Mouse (Mus musculus) gastrocnemius, adult 18-20 months (tissue): Measurements from ENCODE around the gene Kcna2. TPM values are rescaled to one million over a fixed set of nuclear protein-coding genes. Genes with fewer than 3 reads are reported as not detected.

Source experiments
- DNase-seq: peaks from one replicate; pipeline ENCODE4 v3.0.0; 2021; ENCODE audit warnings: low spot score
- long read RNA-seq, 2 experiments: library from polyadenylated mRNA; stranded (forward); transcript quantifications; one replicate each; pipeline ENCODE4 v2.0.0; 2021
- total RNA-seq, 2 experiments: library from RNA; stranded (reverse); gene quantifications; 2 replicates each; pipeline ENCODE4 v1.2.3; 2021

Kcna2 gene
- 1 to 10 TPM; 1.6 to 1.7 TPM for total RNA-seq
- long read RNA-seq, experiment 1: 0 reads
- long read RNA-seq, experiment 2, partial matches to known transcripts: 0 of 2 reads
- long read RNA-seq, experiment 2, other reads (novel, unspliced or antisense): 2 of 2 reads

- no peak for DNase-seq
Measured at GRCm38 (mm10) chr3:107100811-107101455, at the start of gene Kcna2. Gene Kcna2, plus strand, starts transcription at chr3:107101146.

- DNase-seq: no peak
Measured at GRCm38 (mm10) chr3:107061468-107061867, 39.5 kb upstream of the Kcna2 start.

DNA sequence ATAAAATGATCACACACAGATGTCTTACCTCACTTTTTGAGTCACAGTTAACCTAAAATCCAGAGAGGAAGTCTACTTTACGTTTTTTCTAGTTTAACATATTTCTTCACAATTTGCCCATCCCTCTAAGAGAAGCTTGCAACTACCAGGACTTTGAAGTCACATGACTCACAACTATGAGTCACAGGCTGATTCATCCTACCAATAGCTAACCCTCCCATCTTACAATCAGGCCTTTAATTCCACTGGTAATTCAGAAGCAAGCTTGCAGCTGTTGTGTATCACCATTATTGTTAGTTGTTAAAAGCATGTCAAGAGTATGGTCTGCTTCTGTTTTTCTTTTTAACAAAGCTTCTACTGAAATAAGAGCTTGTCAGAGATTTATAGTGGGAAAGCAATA is 38.2 kb upstream of the Kcna2 start:
- DNase-seq: no peak

DNA sequence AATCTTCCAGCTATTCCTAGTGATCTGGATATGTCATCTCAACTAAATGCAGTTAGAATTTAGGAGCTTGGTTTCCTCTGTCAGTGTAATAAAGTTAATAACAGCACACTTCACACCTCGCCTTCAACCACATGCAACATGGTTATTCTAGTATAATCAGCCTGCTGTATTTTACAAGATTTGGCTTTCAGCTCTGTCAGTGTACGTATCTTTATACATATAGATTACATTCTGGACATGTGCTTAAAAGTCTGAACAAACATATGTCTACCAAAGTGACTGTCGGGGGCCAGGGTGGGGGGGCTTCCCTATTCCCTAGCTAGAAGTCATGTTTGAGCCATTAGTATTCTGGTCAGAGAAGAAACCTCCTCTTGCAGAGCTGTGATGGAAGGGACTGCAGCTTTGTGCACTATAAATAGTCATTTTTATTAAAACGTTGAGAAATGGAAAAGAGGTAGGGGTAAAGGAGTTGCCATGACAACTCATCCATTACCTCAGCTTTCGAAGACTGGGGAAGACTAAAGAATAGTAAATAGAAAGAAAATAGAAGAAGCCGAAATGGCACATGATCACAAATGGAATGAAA is 35.3 kb upstream of the Kcna2 start:
- no peak for DNase-seq

GRCm38 (mm10) chr3:107066165-107066850 is 34.6 kb upstream of the Kcna2 start:
- DNase-seq: no peak

GRCm38 (mm10) chr3:107067245-107067644 is 33.7 kb upstream of the Kcna2 start:
- no peak for DNase-seq

GRCm38 (mm10) chr3:107073863-107074262 is 27.1 kb upstream of the Kcna2 start:
- DNase-seq: no peak

DNA sequence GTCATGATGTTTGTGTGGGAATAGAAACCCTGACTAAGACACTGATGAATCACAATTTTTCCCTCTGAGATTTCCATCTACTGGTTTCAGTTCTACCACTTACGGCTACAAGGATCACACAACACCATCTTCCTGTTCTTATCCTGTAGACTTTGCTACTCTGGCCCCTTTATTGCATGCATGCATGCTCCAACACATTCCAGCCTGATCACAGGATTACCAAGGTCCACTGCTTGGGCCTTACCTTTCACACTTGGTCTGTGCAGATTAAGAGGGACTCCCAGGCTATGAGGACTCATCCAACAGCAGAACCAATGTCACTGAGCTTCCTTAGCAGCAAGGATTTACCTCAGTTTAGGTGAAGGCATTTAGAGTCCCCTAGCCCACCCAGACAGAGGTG is 25.2 kb upstream of the Kcna2 start:
- DNase-seq: no peak

DNA sequence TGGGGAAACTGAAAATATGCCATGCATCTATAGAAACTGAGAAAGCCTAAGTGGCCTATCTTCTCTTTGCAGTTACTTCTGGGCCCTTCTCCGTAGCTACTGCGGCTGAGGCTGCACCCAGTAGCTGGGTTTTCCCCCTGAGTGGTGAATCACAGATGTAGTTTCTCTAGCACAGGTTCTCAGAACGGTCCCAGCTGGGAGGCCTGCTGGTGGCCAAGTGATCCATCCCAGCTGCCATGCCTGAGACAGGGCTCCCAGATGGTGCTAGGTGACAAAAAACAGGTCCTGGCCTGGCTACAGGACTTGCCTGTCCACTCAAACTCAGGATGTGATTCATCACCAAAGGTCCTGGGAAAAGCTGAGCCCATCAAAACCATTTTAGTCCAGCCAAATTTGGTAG is 24.3 kb upstream of the Kcna2 start:
- no peak for DNase-seq

- no peak for DNase-seq
Measured at GRCm38 (mm10) chr3:107077101-107077500, 23.8 kb upstream of the Kcna2 start.

- no peak for DNase-seq
Measured at GRCm38 (mm10) chr3:107080803-107081202, 20.1 kb upstream of the Kcna2 start.

DNA sequence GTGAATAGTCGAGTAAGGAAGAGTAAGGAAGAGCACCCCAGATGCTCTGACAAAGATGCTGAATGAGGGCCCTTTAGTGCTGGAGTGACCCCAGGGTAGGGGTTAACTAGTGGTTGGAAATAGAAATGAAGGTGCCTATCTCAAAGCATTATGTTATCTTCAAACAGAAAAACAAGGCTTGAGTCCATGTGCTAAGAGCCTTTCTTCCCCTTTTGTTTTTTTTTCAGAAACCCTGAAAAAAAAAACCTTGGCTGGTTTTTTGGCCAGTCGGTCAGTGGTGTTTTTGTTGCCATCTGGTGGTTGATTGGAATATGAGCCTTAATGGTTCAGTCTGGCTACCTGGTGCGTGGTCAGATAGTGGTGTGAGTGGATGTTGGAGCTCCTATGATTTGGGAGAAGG is 19.7 kb upstream of the Kcna2 start:
- no peak for DNase-seq

DNA sequence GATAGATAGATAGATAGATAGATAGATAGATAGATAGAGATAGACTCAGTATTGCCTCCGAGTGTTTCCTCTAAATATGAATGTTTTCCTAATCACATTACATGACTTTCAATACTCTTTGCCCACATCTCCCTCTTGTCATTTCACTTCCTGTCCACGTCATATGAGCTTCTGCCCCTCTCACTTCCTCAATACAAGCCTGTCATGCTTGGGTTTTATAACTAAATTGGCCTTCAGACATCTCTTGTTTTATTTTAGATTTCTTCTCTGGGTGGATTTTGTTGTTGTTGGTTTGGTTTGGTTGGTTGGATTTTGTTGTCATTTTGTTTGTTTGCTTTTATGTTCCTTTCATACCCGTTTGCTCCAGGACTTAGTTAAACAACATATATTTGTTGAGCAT is 16.4 kb upstream of the Kcna2 start:
- DNase-seq: no peak

- no peak for DNase-seq
Measured at GRCm38 (mm10) chr3:107087410-107087809, 13.5 kb upstream of the Kcna2 start.

DNA sequence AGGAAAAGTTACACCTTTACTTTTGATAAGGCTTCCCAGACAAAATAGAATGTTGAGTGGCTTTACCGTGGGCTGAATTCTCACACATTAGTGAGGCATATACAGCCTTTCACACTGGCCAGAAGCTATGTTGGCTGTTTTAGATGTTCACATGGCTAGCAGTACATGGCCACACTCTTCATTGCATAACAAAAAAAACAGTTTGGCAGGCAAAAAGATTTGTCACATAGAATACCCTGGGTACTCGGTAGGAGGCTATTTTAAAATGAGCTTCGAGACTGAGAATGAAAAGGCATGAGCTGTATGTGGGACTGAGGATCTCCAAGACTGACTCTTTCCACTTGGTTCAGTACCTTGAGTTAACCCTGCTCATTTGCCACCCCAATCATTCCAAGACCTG is 12.1 kb upstream of the Kcna2 start:
- DNase-seq: no peak

- no peak for DNase-seq
Measured at GRCm38 (mm10) chr3:107089475-107089874, 11.5 kb upstream of the Kcna2 start.

GRCm38 (mm10) chr3:107090001-107090400 is 10.9 kb upstream of the Kcna2 start:
- DNase-seq: no peak

DNA sequence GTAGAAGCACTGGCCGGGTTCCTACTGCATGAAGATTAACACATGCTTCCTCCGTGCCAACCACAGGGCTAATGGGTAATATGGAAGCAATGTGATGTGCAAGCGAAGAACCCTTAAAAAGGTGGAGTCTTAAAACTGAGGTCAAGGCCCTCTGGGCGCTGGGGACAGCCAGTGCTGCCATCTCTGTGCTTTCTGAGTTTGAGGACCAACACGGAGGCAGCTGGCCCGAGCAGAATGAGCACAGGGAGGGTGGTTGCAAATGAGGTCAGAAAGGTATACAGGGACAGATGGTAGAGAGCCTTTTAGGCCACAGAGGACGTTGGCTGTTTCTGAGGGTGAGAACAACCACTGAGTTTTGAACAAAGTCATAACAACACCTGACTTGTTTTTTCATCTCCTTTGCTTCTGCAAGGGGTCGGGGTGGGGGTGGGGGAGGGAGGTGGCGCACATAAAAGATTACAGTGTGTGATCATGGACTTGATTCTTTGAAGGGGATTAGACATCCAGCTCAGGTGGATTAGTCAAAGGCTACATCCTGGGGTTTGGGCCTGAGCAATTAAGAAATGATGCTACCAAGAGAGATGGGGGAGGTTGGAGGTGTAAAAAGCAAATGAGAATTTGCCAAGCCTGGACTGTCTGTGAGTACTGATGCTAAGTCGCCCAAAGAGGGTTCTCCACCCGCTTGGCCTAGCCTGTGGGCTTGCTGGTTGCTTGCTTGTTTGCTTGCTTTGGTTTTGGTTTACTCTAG is 10.4 kb upstream of the Kcna2 start:
- no peak for DNase-seq

- DNase-seq: peak; percentile 51
Measured at GRCm38 (mm10) chr3:107094028-107094427, 6.9 kb upstream of the Kcna2 start.

GRCm38 (mm10) chr3:107096269-107096731 is 4.6 kb upstream of the Kcna2 start:
- DNase-seq: no peak

- no peak for DNase-seq
Measured at GRCm38 (mm10) chr3:107099866-107100265, 1.1 kb upstream of the Kcna2 start.

DNA sequence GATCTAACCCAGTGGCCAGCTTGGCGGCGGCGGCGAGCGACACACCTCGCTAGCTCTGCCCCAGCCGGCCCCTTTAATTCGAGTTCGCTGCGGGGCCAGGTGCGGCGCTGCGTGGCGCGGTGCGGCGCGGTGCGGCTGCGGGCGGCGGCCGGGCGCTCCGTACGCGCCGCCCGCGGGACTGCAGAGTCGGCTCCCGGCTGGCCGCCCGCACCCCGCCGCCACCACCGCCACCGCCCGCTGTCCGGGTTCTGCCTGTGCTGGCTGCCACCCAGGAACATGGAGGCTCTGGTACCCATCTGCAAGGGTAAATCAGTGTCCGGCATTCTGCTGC is 475 bp downstream of the Kcna2 start:
- DNase-seq: no peak
